Mouse (Mus musculus) lung, embryonic 16.5 days (tissue): ENCODE measurements around the gene Ubac2. TPM values are rescaled to one million over a fixed set of nuclear protein-coding genes. Genes with fewer than 3 reads are reported as not detected.
"Not testable (repeated sequence)": the region's sequence is repeated elsewhere in the genome, so short reads cannot be mapped to it uniquely, and the experiment has no call there.

Source experiments
- ATAC-seq: fragments of 200-750 bp; cut with Nextera tagmentation; 2 replicates; pipeline ENCODE4 v1.8.0; 2017; ENCODE audit warnings: low read depth, mild to moderate bottlenecking, moderate library complexity
- H3K27ac ChIP-seq: fragments of 300-500 bp; sonication (generic); 2 replicates; pipeline ENCODE4 v1.5.1; 2014; ENCODE audit warnings: mild to moderate bottlenecking, control low read depth, low read length
- H3K27me3 ChIP-seq: fragments of 300-500 bp; sonication (generic); 2 replicates; pipeline ENCODE4 v1.6.1; 2014; ENCODE audit warnings: low read depth, low read length, mixed read lengths; ENCODE audit not compliant: control insufficient read depth, insufficient read depth
- H3K36me3 ChIP-seq: fragments of 300-500 bp; sonication (generic); 2 replicates; pipeline ENCODE4 v1.6.1; 2014; ENCODE audit warnings: low read length; ENCODE audit not compliant: control insufficient read depth, insufficient read depth
- H3K4me1 ChIP-seq: fragments of 300-500 bp; sonication (generic); replicated peaks from 2 replicates; pipeline ENCODE4 v1.6.1; 2014; ENCODE audit warnings: low read length, mixed read lengths; ENCODE audit not compliant: control insufficient read depth, insufficient read depth
- H3K4me2 ChIP-seq: fragments of 300-500 bp; sonication (generic); 2 replicates; pipeline ENCODE4 v1.6.1; 2014; ENCODE audit warnings: low read depth, low read length, control low read depth
- H3K4me3 ChIP-seq: fragments of 300-500 bp; sonication (generic); 2 replicates; pipeline ENCODE4 v1.5.1; 2014; ENCODE audit warnings: mild to moderate bottlenecking, low read length, control low read depth
- H3K9ac ChIP-seq: fragments of 300-500 bp; sonication (generic); 2 replicates; pipeline ENCODE4 v1.6.1; 2014; ENCODE audit warnings: low read length, control low read depth
- H3K9me3 ChIP-seq: fragments of 300-500 bp; sonication (generic); 2 replicates; pipeline ENCODE4 v1.6.1; 2016; ENCODE audit warnings: low read length; ENCODE audit not compliant: control insufficient read depth
- WGBS: fragments of 180-500 bp; shearing (Covaris S2); extraction: QIAGEN DNeasy Blood & Tissue Kit; methylation state at CpG from one replicate; pipeline ENCODE4 v1.1.7; 2014; 5-methylcytosine and 5-hydroxymethylcytosine counted together
- polyA plus RNA-seq: library from polyadenylated mRNA; unstranded; fragments of >200 nt; fragmentation: Nextera tagmentation; extraction: Ambion mirVana; gene quantifications from 2 replicates; pipeline ENCODE4 v1.2.1, GENCODE M21; 2015

Ubac2 gene
- 54.4 and 56.9 TPM in 2 replicates for polyA plus RNA-seq

- Histone ChIP-seq H3K27ac (peak within 1 kb of the TSS; percentile 92), H3K36me3 (no peaks in the 10 kb centered on the region), H3K4me1 (peaks cover 2% of the 10 kb centered on the region), H3K4me3 (peak within 1 kb of the TSS; percentile 96), H3K9me3 (no peaks in the 10 kb centered on the region), H3K27me3 (no peaks in the 10 kb centered on the region), H3K9ac (peak within 1 kb of the TSS; percentile 94), H3K4me2 (peak within 1 kb of the TSS; percentile 93)
- ATAC-seq, result peak; percentile 99
- WGBS, result under 1% methylated on average over 60 of the region's 61 CpGs
Observed at GRCm38 (mm10) chr14:121878176-121878858, at the start of gene Ubac2. Ubac2 (plus strand) TSS chr14:121878620.

- ATAC-seq, result no peak
Observed at GRCm38 (mm10) chr14:121829816-121830442, 48.5 kb upstream of the Ubac2 start.

GRCm38 (mm10) chr14:121833001-121833520, 45.4 kb upstream of the Ubac2 start:
- no peak for ATAC-seq
- WGBS, result 70% methylated on average over 2 of the region's 2 CpGs

More at GRCm38 (mm10) chr14:121829816-121830442, 48.5 kb upstream of the Ubac2 start:
- no peaks in the 10 kb centered on the region for H3K27me3 ChIP-seq
- no peak overlapping the region for H3K4me3 ChIP-seq
- peaks cover 7% of the 10 kb centered on the region for H3K4me1 ChIP-seq
- 78% methylated on average over 4 of the region's 4 CpGs for WGBS
- no peak overlapping the region for H3K27ac ChIP-seq
- H3K4me2 ChIP-seq, result no peak overlapping the region
- no peaks in the 10 kb centered on the region for H3K36me3 ChIP-seq
- H3K9ac ChIP-seq, result no peak overlapping the region
- peaks cover 2% of the 10 kb centered on the region; the same call in 1 of the 2 replicates for H3K9me3 ChIP-seq

GRCm38 (mm10) chr14:121838161-121838560, 40.3 kb upstream of the Ubac2 start:
- ATAC-seq, result no peak
- H3K36me3 ChIP-seq, result no peaks in the 10 kb centered on the region
- no peaks in the 10 kb centered on the region for H3K27me3 ChIP-seq
- H3K9ac ChIP-seq, result no peak overlapping the region
- 90% methylated on average over 4 of the region's 4 CpGs for WGBS
- peaks cover 6% of the 10 kb centered on the region for H3K9me3 ChIP-seq
- no peak overlapping the region for H3K4me3 ChIP-seq
- no peaks in the 10 kb centered on the region for H3K4me1 ChIP-seq
- H3K27ac ChIP-seq, result no peak overlapping the region
- H3K4me2 ChIP-seq, result no peak overlapping the region

More at GRCm38 (mm10) chr14:121833001-121833520, 45.4 kb upstream of the Ubac2 start:
- H3K9ac ChIP-seq, result no peak overlapping the region
- no peaks in the 10 kb centered on the region for H3K27me3 ChIP-seq
- no peak overlapping the region for H3K4me2 ChIP-seq
- no peaks in the 10 kb centered on the region for H3K36me3 ChIP-seq
- no peak overlapping the region for H3K4me3 ChIP-seq
- no peak overlapping the region for H3K27ac ChIP-seq
- H3K9me3 ChIP-seq, result peaks cover 5% of the 10 kb centered on the region; the same call in 1 of the 2 replicates
- no peaks in the 10 kb centered on the region for H3K4me1 ChIP-seq

GRCm38 (mm10) chr14:121840217-121840616, 38.2 kb upstream of the Ubac2 start:
- Histone ChIP-seq H3K4me1 (no peaks in the 10 kb centered on the region), H3K27me3 (no peaks in the 10 kb centered on the region), H3K9me3 (peaks cover 6% of the 10 kb centered on the region), H3K4me2 (no peak overlapping the region), H3K9ac (no peak overlapping the region), H3K36me3 (no peaks in the 10 kb centered on the region), H3K27ac (no peak overlapping the region), H3K4me3 (no peak overlapping the region)
- 79% methylated on average over 8 of the region's 8 CpGs for WGBS
- no peak for ATAC-seq

DNA sequence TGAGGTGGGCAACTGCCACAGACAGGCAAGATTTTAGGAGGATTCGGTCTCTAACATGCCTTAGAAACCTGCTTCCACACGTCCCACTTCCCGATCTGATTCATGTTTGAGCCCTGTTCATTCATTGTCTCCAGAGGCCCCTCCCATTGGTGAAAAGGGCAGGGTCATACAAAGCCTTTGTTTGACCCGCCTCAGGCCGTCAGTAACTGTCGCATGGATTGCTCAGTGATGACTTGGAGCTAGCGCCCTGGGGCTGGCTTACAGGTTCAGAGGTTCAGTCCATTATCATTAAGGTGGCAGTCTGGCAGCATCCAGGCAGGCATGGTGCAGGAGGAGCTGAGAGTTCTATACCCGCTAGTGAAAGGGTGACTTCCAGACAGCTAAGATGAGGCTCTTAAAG, 33.9 kb upstream of the Ubac2 start:
- Histone ChIP-seq H3K27me3 (no peaks in the 10 kb centered on the region), H3K4me3 (no peak overlapping the region), H3K27ac (no peak overlapping the region), H3K9ac (no peak overlapping the region), H3K4me2 (no peak overlapping the region), H3K4me1 (no peaks in the 10 kb centered on the region), H3K9me3 (no peaks in the 10 kb centered on the region; the same call in 1 of the 2 replicates), H3K36me3 (no peaks in the 10 kb centered on the region)
- no peak for ATAC-seq
- 65% methylated on average over 8 of the region's 8 CpGs for WGBS

GRCm38 (mm10) chr14:121851231-121851630, 27.2 kb upstream of the Ubac2 start:
- WGBS, result 93% methylated on average over 1 of the region's 1 CpGs
- H3K36me3 ChIP-seq, result no peaks in the 10 kb centered on the region
- no peaks in the 10 kb centered on the region for H3K27me3 ChIP-seq
- H3K9me3 ChIP-seq, result no peaks in the 10 kb centered on the region
- no peak overlapping the region for H3K4me2 ChIP-seq
- no peak for ATAC-seq
- H3K4me1 ChIP-seq, result no peaks in the 10 kb centered on the region
- no peak overlapping the region for H3K4me3 ChIP-seq
- no peak overlapping the region for H3K9ac ChIP-seq
- H3K27ac ChIP-seq, result no peak overlapping the region

DNA sequence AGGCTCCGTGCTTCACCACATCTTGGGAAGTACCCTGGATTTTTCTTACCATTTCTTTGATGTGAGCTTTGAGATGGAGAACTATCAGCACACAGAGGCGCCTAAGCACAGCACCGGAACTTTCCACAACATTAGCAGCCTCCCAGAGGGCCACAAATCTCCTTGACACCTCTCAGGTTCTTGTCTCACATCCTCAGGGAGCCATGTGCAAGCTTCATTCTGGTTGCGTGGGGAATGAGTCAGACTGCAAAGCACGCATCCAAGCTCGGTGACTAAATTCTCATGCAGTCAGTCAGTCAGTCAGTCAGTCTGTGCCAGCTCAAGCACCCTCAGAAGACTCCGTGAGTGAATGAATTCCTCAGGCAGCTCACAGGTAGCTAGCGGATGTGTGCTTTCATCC, 25.9 kb upstream of the Ubac2 start:
- WGBS, result 59% methylated on average over 8 of the region's 8 CpGs
- Histone ChIP-seq H3K9me3 (no peaks in the 10 kb centered on the region), H3K4me3 (no peak overlapping the region), H3K36me3 (no peaks in the 10 kb centered on the region), H3K4me2 (no peak overlapping the region), H3K9ac (no peak overlapping the region), H3K27ac (no peak overlapping the region), H3K4me1 (no peaks in the 10 kb centered on the region), H3K27me3 (no peaks in the 10 kb centered on the region)
- ATAC-seq, result no peak

GRCm38 (mm10) chr14:121865162-121865561, 13.3 kb upstream of the Ubac2 start:
- not testable (repeated sequence) for H3K27me3 ChIP-seq, H3K27ac ChIP-seq, H3K36me3 ChIP-seq, H3K4me3 ChIP-seq, H3K4me1 ChIP-seq, H3K4me2 ChIP-seq, H3K9ac ChIP-seq, H3K9me3 ChIP-seq
- ATAC-seq, result peak; percentile 66; the same call in 1 of the 2 replicates
- 7% methylated on average over 2 of the region's 2 CpGs for WGBS
